In the genomic region with DNA sequence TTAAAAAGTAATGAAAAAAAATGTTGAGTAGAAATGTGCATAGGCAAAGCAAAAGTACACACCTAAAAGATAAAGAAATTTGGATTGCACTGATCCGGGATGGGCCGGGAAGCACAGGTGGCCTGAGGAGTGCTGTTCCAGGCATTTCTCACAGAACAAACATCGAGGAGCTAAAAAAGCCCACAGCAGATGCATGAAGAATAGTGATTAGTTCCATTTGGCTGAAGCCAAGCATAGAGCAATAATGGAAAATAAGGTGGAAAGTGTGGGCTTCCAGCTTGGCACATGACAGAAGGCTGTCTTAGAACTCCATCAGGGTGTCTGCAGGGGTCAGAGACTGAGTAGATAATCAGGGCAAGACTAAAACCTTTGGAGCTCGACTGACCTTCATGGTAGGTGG, we compare ENCODE assay signal across 25 mouse cellular contexts.
DNase-seq lines count a peak whose midpoint lies in the region; ATAC-seq and TF ChIP-seq lines count a peak whose summit lies in the region.
"Had no signal": no experiment of that assay in that cellular context is flagged by ENCODE, and none has a peak within 500 bp of the region (broad histone marks: within the 10 kb centered on the region; RNA-seq: fewer than 3 reads in every experiment).

No protein-coding gene starts in this region.

- H3K4me1 ChIP-seq in kidney, embryonic 16.5 days (ENCODE audit: insufficient read depth, low read length) = peaks cover 30% of the 10 kb centered on the region
- peaks cover 18% of the 10 kb centered on the region for H3K4me1 ChIP-seq in forebrain, embryonic 13.5 days
- H3K4me1 ChIP-seq: heart, embryonic 15.5 days had no signal

- no peak overlapping the region for H3K4me3 ChIP-seq in kidney, embryonic 16.5 days (ENCODE audit: low read length)
- no peak overlapping the region for H3K4me3 ChIP-seq in forebrain, embryonic 13.5 days
- no peak overlapping the region for H3K4me3 ChIP-seq in left cerebral cortex, adult 2 months
- H3K4me3 ChIP-seq: embryonic facial prominence, embryonic 13.5 days; heart, embryonic 10.5 days; heart, embryonic 15.5 days; neural tube, embryonic 12.5 days had no signal

- H3K9ac ChIP-seq in kidney, embryonic 16.5 days (replicated peaks; ENCODE audit: low read length) = no peak overlapping the region
- no peak overlapping the region for H3K9ac ChIP-seq in forebrain, embryonic 13.5 days
- H3K9ac ChIP-seq: embryonic facial prominence, embryonic 13.5 days; heart, embryonic 15.5 days; liver, embryonic 14.5 days; neural tube, embryonic 12.5 days had no signal

- H3K36me3 ChIP-seq in kidney, embryonic 16.5 days (ENCODE audit: insufficient read depth, low read length) = no peaks in the 10 kb centered on the region
- H3K36me3 ChIP-seq in forebrain, embryonic 13.5 days (ENCODE audit: poor library complexity, severe bottlenecking) = no peaks in the 10 kb centered on the region
- H3K36me3 ChIP-seq: embryonic facial prominence, embryonic 13.5 days; heart, embryonic 10.5 days; heart, embryonic 15.5 days; neural tube, embryonic 12.5 days had no signal

- no peak for TF ChIP-seq CTCF in left cerebral cortex, adult 2 months (IDR thresholded peaks at IDR 0.05)

- 56% methylated on average over 4 of the region's 4 CpGs for WGBS in kidney, embryonic 16.5 days
- 30% methylated on average over 4 of the region's 4 CpGs for WGBS in forebrain, embryonic 13.5 days

- intact Hi-C loops in left cerebral cortex, adult 2 months (cut with DNase I) = no loop called here

- no peak for DNase-seq in frontal cortex, postnatal 36 days (ENCODE audit: low spot score in 2 of 2)
- no peak for DNase-seq in kidney, adult 18-20 months
- DNase-seq in retina, embryonic 14.5 days (ENCODE audit: low spot score) = peak; percentile 62
- DNase-seq in left cerebral cortex, adult 2 months (ENCODE audit: extremely low spot score in 1 of 2, low spot score in 2 of 2) = no peak
- DNase-seq: adrenal gland, postnatal 36 days; cerebellum, adult 9-11 months; gastrocnemius, postnatal 25 days; kidney, postnatal 14 days; liver; lung, adult 2 months; lung, postnatal 10 days; midbrain, embryonic 14.5 days; thymus, adult 2 months; thymus, postnatal 36 days had no signal

- peak overlapping the region; percentile 74 for H3K27ac ChIP-seq in kidney, embryonic 16.5 days (ENCODE audit: low read length)
- no peak overlapping the region for H3K27ac ChIP-seq in forebrain, embryonic 13.5 days
- no peak overlapping the region for H3K27ac ChIP-seq in left cerebral cortex, adult 2 months
- H3K27ac ChIP-seq: embryonic facial prominence, embryonic 13.5 days; heart, embryonic 10.5 days; heart, embryonic 15.5 days; liver, embryonic 14.5 days; macrophage; neural tube, embryonic 12.5 days had no signal

- H3K27me3 ChIP-seq in kidney, embryonic 16.5 days (ENCODE audit: insufficient read depth, low read length) = no peaks in the 10 kb centered on the region
- H3K27me3 ChIP-seq in forebrain, embryonic 13.5 days = no peaks in the 10 kb centered on the region
- H3K27me3 ChIP-seq: embryonic facial prominence, embryonic 13.5 days; heart, embryonic 15.5 days; neural tube, embryonic 12.5 days had no signal

- H3K9me3 ChIP-seq in kidney, embryonic 16.5 days (ENCODE audit: low read length) = no peaks in the 10 kb centered on the region
- H3K9me3 ChIP-seq in forebrain, embryonic 13.5 days (replicated peaks) = no peaks in the 10 kb centered on the region
- H3K9me3 ChIP-seq: embryonic facial prominence, embryonic 13.5 days; heart, embryonic 10.5 days; heart, embryonic 15.5 days; neural tube, embryonic 12.5 days had no signal

- ATAC-seq in frontal cortex, adult (ENCODE audit: low TSS enrichment) = peak; percentile 51; the same call in 1 of the 2 replicates
- peak; percentile 33; the same call in 1 of the 2 replicates for ATAC-seq in kidney, embryonic 16.5 days (ENCODE audit: low FRiP score, low TSS enrichment)
- ATAC-seq in forebrain, embryonic 13.5 days = peak; percentile 50; the same call in 1 of the 2 replicates
- ATAC-seq: CD4-positive, CD25-positive, alpha-beta regulatory T cell, adult 4 months; intestine, embryonic 16.5 days had no signal

- no peak overlapping the region for H3K4me2 ChIP-seq in kidney, embryonic 16.5 days (replicated peaks; ENCODE audit: low read depth, low read length)
- no peak overlapping the region for H3K4me2 ChIP-seq in forebrain, embryonic 13.5 days
- H3K4me2 ChIP-seq: embryonic facial prominence, embryonic 13.5 days; heart, embryonic 15.5 days; neural tube, embryonic 12.5 days had no signal
